Mouse (Mus musculus) left cerebral cortex, postnatal 36 days (tissue): ENCODE data around the gene Ctr9. TPM values are rescaled to one million over a fixed set of nuclear protein-coding genes. Genes with fewer than 3 reads are reported as not detected.

Source experiments
- DNase-seq, 2 experiments: peaks; one replicate each; pipeline ENCODE4 v3.0.0; 2021 to 2022; ENCODE audit warnings: low spot score in 2 of 2, mixed read lengths in 1 of 2
- intact Hi-C: fragments of 180-260 bp; cut with DNase I; formaldehyde crosslinking; loops from one replicate; pipeline ENCODE4 v1.15.1; 2025
- total RNA-seq, 2 experiments: library from RNA; stranded (reverse); gene quantifications; 2 replicates each; pipeline ENCODE4 v1.2.3; 2021

The Ctr9 gene
- 10 to 100 TPM; 37.7 to 53.9 TPM for total RNA-seq

DNA sequence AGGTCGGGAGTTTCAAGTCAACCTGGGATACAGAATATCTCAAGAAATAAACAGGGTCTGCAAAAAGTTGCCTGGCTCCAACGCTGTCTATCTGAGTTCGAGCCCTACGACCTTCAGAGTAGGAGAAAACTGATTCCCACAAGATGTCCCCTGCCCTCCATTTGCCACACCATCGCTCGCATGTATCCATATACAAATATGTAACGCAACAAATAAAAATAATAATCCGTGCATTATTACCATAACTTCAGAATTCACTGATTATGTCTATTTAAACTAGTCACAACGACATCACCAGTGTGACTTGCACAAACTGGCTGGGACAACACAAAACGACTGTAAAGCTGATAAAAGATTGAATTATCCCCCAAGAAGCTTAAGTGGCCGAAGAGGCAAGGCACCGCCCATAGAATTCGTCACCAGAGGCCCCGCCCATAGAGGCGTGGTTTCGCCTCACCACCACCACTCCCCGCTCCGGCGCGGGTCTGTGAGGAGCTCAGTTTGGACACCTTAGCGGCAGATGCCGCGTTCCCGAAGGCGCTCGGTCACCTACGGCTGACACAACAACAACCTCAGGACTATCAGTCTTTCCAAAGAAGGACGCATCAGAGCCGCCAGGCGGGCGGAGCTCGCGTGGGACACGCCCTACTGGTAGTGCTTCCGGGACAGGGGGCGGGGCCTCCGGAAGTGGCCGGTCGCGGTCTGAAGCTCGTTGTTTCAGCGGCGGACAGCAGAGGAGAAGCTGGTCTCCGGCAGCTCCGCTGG lies at the start of gene Ctr9:
Gene Ctr9 (plus strand): TSS at position 671 of the 765 bp plus-strand sequence.
- DNase-seq = peak; percentile 95
- intact Hi-C loops = no loop called here

DNA sequence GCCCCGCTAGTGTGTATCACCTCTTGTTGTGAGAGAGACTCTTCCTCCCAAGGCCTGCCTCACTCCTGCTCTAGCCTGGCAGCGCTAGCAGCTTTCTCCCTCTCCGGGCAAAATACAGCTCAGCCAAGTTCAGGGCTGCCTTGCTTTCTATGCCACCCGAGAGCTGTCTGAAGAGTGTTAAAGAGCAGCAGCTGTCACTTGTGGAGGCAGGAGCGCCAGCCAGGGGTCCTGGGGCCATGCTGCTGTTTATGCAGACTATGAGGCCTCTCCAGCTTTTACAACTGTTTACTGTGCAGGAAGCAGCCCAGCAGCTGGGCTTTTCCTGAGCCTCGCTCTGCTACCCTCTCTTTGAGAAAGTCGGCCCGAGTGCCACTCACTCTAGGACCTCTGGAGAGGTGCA lies 47.7 kb upstream of the Ctr9 start:
- intact Hi-C loops = no loop called here
- DNase-seq = no peak

DNA sequence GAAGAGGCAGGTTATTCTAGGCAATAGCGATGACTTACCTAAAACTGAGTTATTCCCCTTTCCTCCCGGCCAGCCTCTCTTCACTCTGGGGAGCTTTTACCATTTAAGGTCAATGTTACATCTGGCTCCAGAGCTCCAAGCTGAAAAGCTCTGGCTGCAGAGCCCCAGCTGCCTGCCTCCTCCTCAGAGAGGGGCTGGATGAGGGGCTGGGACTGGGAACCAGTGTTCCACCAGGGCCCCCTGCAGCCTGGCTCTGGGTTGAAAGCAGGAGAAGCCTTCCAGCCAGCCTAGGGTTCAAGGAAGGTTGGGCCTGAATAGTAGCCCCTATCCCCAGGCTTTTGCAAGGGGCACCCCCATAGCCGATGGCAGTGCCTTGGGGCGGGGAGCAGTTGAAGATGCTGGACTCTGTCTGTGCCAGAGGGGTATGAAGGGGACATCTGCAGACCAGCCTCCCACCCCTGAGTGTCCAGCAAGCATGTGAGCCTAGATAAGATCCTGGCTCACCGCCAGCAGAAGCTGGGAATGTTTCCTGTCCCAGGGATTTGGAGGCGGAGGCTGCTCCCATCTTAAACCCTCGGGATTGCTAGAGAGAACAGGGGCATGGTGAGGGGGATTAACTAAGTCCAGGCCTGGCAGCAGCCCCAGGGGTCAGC lies 46.6 kb upstream of the Ctr9 start, which contains the start of gene Mrvi1:
Gene Mrvi1 (minus strand): TSS at position 409 of the 653 bp plus-strand sequence.
- intact Hi-C loops = loop anchor here (2.0 kb wide), 1 partner anchor 33 kb away; no protein-coding TSS in a partner anchor
- DNase-seq = no peak

DNA sequence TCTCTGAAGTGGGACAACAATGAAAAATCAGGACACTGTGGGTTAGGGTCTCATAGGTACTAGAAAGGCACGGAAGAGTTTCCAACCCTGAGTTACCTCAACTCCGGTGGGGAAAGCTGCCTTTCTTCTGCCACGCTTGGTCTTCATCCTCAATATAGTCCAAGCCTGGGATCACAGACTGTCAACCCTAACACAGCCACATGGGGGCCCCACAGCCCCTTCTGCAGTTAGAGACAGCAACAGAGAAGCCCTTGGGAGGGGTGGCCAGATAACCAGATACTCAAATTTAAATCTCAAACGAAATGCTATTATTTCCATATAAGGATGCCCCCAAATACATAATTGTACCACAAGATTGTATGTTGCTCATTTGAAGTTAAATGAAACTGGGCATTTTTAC lies 46.0 kb upstream of the Ctr9 start:
- DNase-seq = no peak
- intact Hi-C loops = loop anchor here (2.0 kb wide), 1 partner anchor 32 kb away; no protein-coding TSS in a partner anchor

DNA sequence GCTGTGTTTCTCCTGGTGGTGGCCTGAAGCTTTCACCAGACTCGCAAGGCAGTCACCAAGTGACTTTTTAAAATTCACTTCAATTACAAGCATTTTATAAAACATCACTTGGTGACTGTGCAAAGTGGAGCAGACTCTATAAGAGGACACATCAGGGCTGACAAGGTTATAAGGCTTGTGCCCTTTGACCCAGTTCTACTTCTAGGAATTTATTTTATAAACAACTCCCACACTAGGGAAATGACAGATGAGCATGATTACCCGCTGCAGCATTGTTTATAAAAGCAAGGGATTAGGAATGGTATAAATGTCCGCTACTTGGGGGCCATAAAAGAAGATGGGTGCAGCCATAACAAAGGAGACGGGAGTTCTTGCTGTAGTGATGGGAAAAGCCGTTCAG lies 45.1 kb upstream of the Ctr9 start:
- intact Hi-C loops = loop anchor here (2.0 kb wide), 1 partner anchor 31 kb away; no protein-coding TSS in a partner anchor
- no peak for DNase-seq

DNA sequence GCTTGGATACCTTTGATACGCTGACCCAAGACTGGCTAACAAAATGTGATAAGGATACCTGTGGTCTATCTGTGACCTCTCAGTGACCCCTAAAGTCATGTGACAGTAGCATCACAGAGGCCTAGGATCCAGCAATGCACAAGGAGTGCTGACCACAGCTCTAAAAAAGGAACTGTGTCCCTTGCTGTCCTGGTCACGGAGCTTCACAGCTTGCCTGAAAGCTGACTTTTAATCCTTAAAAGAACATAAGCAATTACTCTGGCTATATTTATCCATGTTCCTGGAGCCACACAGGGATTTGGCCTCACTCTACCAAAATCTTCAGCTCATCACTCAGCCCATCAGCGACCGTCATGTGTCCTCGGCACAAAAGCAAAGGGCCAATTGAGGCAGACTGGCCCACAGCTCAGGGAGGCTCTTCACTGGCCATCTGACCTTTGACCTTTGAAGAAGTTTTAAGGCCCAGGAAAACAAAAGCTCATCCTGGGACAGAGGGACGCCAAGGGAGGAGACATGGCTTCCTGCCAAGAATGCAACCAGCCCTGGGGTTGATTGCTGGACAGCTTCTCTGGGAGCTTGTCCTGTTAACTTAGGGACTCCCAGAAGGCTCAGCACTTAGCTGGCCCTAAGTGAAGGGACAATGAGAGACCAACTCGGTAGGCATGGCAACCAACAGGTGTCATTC lies 43.0 kb upstream of the Ctr9 start:
- DNase-seq = no peak
- intact Hi-C loops = no loop called here

DNA sequence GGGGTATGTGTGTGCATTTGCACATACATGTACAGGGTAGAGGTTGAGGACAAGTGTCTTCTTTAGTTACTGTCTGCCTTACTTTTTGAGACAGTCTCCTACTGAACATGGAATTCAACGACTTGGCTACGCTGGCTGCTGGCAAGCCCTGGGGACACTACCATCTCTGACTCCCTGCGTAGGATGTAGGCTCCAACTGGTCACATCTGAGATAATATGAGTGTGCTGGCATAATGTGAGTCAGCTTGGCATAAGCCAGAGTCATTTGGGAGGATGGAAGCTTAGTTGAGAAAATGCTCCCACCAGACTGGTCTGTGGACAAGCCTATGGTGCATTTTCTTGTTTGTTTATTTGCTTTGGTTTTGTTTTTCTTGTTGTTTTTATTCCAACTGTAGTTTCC lies 40.7 kb upstream of the Ctr9 start:
- intact Hi-C loops = no loop called here
- peak; percentile 21 to 50 for DNase-seq

DNA sequence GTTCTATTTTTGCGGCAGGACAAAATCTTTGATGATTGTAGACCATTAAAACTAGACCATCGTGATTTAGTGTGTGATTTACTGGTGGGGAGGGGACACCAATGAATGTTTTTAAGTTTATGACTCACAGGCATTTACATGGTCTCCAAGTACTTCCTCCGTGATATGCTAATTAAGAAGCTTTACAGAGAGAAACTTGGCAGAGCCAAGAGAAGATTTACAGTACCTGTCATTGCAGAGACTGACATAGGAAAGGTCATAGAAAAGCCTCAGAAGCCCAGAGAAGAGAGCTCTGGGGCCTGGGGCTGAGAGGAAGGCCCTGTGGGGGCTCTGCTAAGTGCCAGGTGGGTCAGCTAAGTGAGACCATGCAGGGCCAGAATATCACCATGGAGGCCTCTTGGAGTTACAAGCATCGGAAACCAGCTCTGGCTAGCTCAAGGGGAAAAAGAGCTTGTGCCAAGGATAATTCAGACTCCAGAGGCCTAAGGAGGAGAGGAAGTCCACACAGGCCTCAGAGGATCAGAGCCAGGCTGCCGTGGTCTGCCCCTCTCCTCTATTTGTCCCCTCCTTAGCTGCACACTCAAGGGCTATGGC lies 39.4 kb upstream of the Ctr9 start:
- DNase-seq = no peak
- intact Hi-C loops = no loop called here

DNA sequence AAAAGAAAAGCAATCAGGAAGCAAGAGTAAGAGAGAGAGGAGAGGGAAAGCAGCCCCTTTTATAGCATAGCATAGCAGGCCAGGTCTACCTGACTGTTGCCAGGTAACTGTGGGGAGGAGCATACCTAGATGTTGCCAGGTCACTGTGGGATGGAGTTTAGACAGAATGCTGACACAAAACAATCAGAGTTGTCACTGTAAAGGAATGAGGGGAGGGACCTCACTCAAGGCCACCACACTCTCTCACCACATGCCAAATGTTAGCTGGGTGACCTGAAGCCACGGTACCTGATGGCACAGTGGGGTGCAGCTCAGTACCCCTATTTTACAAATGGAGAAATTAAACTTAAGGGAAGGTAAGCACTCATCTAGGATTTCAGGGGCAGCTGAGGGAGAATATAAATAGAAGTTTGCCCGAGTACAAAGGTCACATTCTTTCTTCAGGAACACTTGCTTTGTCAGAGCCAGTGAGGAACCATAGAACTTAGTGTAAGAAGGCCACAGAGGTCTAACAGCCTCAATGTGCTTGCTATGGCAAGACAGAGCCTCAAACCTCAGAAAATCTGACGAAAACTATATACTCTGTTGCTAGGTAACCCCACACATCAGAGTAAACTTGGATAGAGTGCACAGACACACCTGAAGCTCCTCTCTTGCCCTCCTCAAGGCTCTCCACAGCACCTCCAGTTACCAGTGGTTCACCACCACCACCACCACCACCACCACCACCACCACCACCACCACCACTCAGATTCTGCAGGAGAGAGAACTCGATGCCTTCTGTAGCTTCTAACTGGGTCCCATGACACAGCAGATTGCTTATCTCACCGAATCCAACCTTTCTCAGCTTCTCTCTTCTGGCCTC lies 38.2 kb upstream of the Ctr9 start:
- intact Hi-C loops = no loop called here
- DNase-seq = no peak

DNA sequence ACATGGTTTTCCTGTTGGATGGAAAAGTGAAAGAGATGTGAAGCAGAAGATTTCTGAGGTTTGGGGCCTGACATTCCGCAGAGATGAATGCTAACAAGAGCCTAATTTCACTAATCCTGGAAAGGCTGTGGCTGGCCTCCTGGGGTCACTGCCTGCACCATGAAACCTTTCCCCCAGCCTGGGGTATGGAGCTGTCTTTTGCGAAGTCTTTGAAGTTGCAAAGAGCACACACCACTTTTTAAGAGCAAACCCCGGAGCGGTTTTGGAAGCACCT lies 37.6 kb upstream of the Ctr9 start:
- no peak for DNase-seq
- intact Hi-C loops = no loop called here

DNA sequence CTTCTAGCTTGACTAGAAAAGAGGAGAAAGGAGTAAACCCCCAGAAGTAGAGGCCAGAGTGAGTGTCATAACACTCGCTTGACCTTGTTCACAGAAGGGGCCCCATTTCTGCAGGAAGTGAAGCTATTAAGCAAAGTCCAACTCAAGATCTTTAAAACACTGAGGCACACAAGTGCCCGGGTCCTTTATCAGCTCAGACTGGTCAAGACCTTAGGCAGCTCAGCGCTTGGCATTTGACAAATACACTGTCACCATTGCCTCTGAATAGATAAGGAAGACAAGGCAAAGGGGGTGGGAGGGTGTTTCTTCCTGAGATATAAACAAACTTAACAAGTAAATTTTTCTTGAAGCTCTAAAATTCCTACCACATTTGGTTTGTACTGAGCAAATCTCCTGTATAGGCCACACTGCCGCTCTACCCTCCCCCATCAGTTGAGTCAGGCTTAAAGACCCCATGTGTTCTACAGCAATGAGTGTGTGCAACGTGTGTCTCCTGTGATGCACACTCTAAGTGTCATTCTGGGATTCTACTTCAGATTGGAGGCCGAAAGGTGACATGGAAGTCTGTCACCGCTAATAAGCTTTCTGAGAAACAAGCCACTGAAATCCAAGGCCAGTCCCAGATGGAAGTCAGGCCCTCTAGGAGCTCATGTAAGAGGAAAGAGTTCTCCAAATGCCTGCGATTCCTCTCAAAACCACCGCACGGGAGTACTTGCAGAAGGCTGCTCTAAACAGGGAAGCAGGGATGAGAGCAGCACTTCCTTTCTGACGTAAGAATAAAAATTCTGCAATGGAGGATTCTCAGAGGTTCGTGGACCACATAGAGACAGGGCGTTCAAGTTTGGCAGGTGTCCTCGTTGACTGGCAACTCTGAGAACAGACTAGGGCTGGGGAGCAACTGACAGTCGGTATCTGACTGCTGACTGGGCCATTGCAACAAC lies 29.6 kb upstream of the Ctr9 start:
- intact Hi-C loops = no loop called here
- no peak for DNase-seq

DNA sequence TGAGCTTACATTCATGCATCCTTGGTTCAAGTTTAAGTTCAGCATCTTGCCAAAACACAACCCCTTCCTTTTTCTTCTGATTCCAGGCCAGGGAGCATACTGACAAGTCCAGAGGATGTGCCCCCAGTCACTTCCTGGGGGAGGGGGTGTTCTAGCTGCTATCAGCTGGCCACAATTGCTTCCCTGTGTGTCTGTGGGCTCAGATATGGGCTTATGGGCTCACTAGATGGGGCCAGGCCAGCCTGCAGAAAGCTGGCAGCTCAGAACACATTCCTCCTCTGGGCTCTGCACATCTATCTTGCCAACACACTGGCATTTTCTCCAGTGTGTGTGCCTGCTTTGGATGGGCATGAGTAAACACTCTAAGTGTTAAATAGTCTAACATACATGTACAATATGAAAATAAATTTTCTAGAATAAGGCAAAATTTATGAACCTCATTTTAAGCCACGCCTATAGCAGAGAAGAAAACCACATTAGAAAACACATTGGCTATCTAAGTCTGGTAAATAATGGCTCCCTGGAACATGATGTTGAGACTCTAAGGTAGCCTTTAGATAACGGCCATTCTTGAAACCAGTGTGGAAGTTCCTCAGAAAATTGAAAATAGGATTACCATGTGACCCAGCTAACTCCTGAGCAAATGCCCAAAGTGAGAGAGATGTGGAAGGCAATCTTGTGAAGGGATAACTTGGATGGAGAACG lies 24.5 kb upstream of the Ctr9 start:
- DNase-seq = no peak
- intact Hi-C loops = no loop called here

DNA sequence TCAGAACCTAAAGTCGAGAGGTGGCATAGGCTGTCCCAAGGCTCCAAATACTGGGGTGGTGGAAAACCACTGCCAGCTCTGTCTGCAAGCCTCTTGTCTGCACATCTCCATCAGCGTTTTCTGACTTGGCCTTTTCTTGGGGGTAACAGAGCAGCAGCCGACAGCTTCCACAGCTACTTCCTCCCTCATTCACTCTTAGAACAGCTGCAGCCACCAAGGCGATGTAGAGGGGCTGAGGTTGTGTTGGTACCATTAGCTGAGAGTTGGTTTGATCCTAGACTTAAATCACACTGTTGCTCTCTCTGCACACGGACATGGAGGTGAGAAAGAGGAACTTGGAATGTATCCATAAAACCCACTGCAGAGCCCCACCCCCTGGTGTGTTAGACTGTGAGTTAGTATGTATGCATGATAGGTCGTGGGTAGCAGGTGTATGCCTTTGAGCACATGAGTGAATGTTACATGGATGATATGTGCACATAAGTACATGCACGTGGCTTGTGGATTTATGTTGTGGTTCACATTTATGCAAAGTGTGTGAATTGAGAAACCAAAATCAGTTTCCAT lies 14.6 kb upstream of the Ctr9 start:
- intact Hi-C loops = loop anchor here (2.0 kb wide), 1 partner anchor 31 kb away; the partner anchor contains the start of gene Mrvi1
- no peak for DNase-seq

DNA sequence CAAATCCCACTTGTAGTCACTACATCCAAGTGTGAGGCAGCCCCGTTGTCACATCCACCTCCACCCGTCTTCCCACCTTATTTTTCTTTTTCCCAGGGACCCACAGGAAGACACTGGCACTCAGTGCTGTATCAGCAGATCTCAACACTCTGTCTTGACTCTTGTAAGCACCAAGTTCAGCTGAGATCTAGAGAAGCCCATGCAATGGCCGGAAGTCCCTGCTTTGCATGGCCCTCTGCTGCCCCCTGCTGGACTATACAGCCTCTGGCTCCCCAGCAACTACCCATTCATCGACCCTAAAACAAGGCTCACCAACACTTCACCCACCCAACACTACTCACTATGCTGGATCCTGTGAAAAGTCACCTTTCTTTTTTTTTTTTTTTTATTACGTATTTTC lies 13.9 kb upstream of the Ctr9 start:
- DNase-seq = peak; percentile 77 to 79
- intact Hi-C loops = loop anchor here (1.0 to 5.0 kb wide), 3 partner anchors 32 to 288 kb away; partner anchors contain the start of gene Mrvi1

DNA sequence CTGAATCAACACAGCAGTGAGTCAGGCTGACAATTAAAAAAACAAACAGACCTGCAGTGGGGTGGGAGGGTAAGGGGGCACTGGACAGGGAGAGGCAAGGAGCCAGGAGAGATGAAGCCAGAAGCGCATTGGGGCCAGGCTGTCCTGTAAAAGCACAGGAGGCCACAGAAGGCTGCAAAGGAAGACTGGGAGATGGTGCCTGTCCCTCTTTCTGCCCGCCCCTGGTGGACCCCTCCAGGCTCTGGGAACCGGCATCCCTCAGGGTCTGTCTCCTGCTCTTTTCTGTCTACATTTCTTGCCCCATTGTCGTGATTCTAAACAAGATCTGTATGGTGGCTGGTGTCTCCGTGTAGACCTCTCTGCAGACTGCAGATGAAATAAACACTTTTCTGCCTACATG lies 13.0 kb upstream of the Ctr9 start:
- intact Hi-C loops = loop anchor here (1.0 to 5.0 kb wide), 3 partner anchors 33 to 288 kb away; partner anchors contain the start of gene Mrvi1
- no peak for DNase-seq

DNA sequence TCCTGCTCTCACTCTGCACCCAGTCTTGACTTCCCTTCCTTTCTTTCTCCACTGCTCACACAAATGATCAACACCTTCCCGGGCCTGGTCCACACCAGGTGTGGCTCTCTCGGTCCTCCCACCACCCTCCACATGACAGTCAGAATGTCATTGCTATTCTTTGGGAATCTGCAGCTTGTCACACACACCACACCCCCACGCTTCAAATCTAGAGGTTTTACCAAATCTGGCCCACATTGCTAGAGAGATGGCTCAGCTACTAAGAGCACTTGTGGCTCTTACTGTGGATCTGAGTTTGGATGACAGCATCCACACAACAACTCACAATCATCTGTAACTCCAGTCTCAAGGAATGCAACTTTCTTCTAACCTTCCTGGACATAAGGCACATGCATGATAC lies 11.8 kb upstream of the Ctr9 start:
- no peak for DNase-seq
- intact Hi-C loops = loop anchor here (5.0 kb wide), 1 partner anchor 290 kb away; no protein-coding TSS in a partner anchor

DNA sequence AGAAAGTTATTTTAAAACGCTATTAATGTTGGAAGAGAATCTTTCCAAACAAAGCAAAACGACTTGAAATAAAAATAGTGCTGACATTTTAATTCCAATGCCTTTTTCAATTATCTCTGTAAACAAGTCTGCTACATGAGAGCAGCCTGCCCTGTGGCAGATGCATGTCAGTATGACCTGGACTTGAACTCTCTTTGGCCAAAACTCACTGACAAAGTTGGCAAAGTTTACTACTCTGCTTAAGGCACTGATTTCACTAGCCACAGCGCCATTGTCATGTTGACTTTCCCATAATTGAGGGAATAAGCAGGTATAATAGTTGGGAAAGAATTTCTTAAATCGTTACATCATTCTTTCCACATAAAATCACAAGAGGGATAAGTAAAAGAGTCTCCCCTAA lies 7.9 kb upstream of the Ctr9 start:
- intact Hi-C loops = no loop called here
- no peak for DNase-seq
